Mouse (Mus musculus) c-Kit-negative CD71-positive TER-119-positive erythroid progenitor cells, embryonic 14.5 days (primary cell): ENCODE data around the gene Dpy19l3.

Experiments used
- DNase-seq: peaks from one replicate; pipeline ENCODE4 v3.0.0-alpha.2; 2013; ENCODE audit warnings: low read depth, low spot score

Gene Dpy19l3

GRCm38 (mm10) chr7:35688781-35689349 is 65.4 kb downstream of the Dpy19l3 start:
- DNase-seq: no peak

GRCm38 (mm10) chr7:35688276-35688675 is 66.0 kb downstream of the Dpy19l3 start:
- no peak for DNase-seq

GRCm38 (mm10) chr7:35687229-35687628 is 67.0 kb downstream of the Dpy19l3 start:
- DNase-seq: no peak

- peak; percentile 11 for DNase-seq
Measured at GRCm38 (mm10) chr7:35686756-35687155, 67.5 kb downstream of the Dpy19l3 start.

GRCm38 (mm10) chr7:35686216-35686615 is 68.0 kb downstream of the Dpy19l3 start:
- DNase-seq: no peak

GRCm38 (mm10) chr7:35683409-35684122 is 70.7 kb downstream of the Dpy19l3 start:
- no peak for DNase-seq

GRCm38 (mm10) chr7:35681559-35681958 is 72.7 kb downstream of the Dpy19l3 start:
- DNase-seq: no peak

GRCm38 (mm10) chr7:35678976-35679375 is 75.3 kb downstream of the Dpy19l3 start:
- DNase-seq: no peak

GRCm38 (mm10) chr7:35668066-35669041 is 85.9 kb downstream of the Dpy19l3 start:
- no peak for DNase-seq

- no peak for DNase-seq
Measured at GRCm38 (mm10) chr7:35663790-35664376, 90.4 kb downstream of the Dpy19l3 start.

GRCm38 (mm10) chr7:35659173-35659572 is 95.1 kb downstream of the Dpy19l3 start:
- DNase-seq: no peak

GRCm38 (mm10) chr7:35657829-35658228 is 96.4 kb downstream of the Dpy19l3 start:
- DNase-seq: no peak

GRCm38 (mm10) chr7:35651583-35652270 is 102.5 kb downstream of the Dpy19l3 start:
- no peak for DNase-seq

- DNase-seq: no peak
Measured at GRCm38 (mm10) chr7:35650716-35651410, 103.4 kb downstream of the Dpy19l3 start.

GRCm38 (mm10) chr7:35649071-35649470 is 105.2 kb downstream of the Dpy19l3 start:
- DNase-seq: peak; percentile 62

- no peak for DNase-seq
Measured at GRCm38 (mm10) chr7:35648239-35649069, 105.8 kb downstream of the Dpy19l3 start.

GRCm38 (mm10) chr7:35647101-35647698 is 107.1 kb downstream of the Dpy19l3 start, which contains the start of gene Pdcd5:
TSS of gene Pdcd5 (minus strand) at chr7:35647521.
- peak; percentile 80 for DNase-seq

- DNase-seq: no peak
Measured at GRCm38 (mm10) chr7:35646317-35647081, 107.8 kb downstream of the Dpy19l3 start.
